Mouse (Mus musculus) hindbrain, postnatal 0 days (tissue): ENCODE data around the gene Got2. TPM values are rescaled to one million over a fixed set of nuclear protein-coding genes. Genes with fewer than 3 reads are reported as not detected.

Experiments
- ATAC-seq: fragments of 200-750 bp; cut with Nextera tagmentation; 2 replicates; pipeline ENCODE4 v1.8.0; 2017; ENCODE audit warnings: mild to moderate bottlenecking, moderate TSS enrichment, moderate library complexity
- DNase-seq: peaks from one replicate; pipeline ENCODE4 v3.0.0-alpha.2; 2015; ENCODE audit warnings: low spot score
- H3K27ac ChIP-seq: fragments of 300-500 bp; sonication (generic); 2 replicates; pipeline ENCODE4 v1.5.1; 2014; ENCODE audit warnings: mild to moderate bottlenecking
- H3K27me3 ChIP-seq: fragments of 300-500 bp; sonication (generic); 2 replicates; pipeline ENCODE4 v1.6.1; 2014; ENCODE audit warnings: low read length, mixed read lengths; ENCODE audit not compliant: insufficient read depth
- H3K36me3 ChIP-seq: fragments of 300-500 bp; sonication (generic); 2 replicates; pipeline ENCODE4 v1.6.1; 2014; ENCODE audit warnings: low read length, mixed read lengths; ENCODE audit not compliant: insufficient read depth
- H3K4me1 ChIP-seq: fragments of 300-500 bp; sonication (generic); 2 replicates; pipeline ENCODE4 v1.6.1; 2014; ENCODE audit warnings: antibody characterized with exemption, low read length, mixed read lengths; ENCODE audit not compliant: insufficient read depth
- H3K4me2 ChIP-seq: fragments of 300-500 bp; sonication (generic); 2 replicates; pipeline ENCODE4 v1.6.1; 2014; ENCODE audit warnings: low read depth, mild to moderate bottlenecking, low read length, moderate library complexity, mixed read lengths
- H3K4me3 ChIP-seq: fragments of 300-500 bp; sonication (generic); 2 replicates; pipeline ENCODE4 v1.5.1; 2014; ENCODE audit warnings: low read length
- H3K9ac ChIP-seq: fragments of 300-500 bp; sonication (generic); replicated peaks from 2 replicates; pipeline ENCODE4 v1.6.1; 2014; ENCODE audit warnings: mild to moderate bottlenecking, low read length, moderate library complexity, mixed read lengths
- H3K9me3 ChIP-seq: fragments of 300-500 bp; sonication (generic); 2 replicates; pipeline ENCODE4 v1.6.1; 2016; ENCODE audit warnings: low read length, mixed read lengths
- CTCF ChIP-seq: IDR thresholded peaks from 2 replicates; pipeline ENCODE4 v1.5.1; 2016; ENCODE audit warnings: antibody characterized with exemption, control low read depth, low read depth
- WGBS: fragments of 180-500 bp; shearing (Covaris S2); extraction: QIAGEN DNeasy Blood & Tissue Kit; methylation state at CpG from one replicate; pipeline ENCODE4 v1.1.7; 2014; 5-methylcytosine and 5-hydroxymethylcytosine counted together
- polyA plus RNA-seq: library from polyadenylated mRNA; unstranded; fragments of >200 nt; fragmentation: Nextera tagmentation; extraction: Ambion mirVana; gene quantifications from 2 replicates; pipeline ENCODE4 v1.2.1, GENCODE M21; 2015
- total RNA-seq: library from RNA; depleted of rRNA; stranded (reverse); fragments of >200 nt; gene quantifications from 2 replicates; pipeline ENCODE4 v1.2.3, GENCODE M21; 2014

Gene Got2
- total and polyA plus RNA-seq, 2 experiments from 2014 or later, result 228 to 243 TPM

DNA sequence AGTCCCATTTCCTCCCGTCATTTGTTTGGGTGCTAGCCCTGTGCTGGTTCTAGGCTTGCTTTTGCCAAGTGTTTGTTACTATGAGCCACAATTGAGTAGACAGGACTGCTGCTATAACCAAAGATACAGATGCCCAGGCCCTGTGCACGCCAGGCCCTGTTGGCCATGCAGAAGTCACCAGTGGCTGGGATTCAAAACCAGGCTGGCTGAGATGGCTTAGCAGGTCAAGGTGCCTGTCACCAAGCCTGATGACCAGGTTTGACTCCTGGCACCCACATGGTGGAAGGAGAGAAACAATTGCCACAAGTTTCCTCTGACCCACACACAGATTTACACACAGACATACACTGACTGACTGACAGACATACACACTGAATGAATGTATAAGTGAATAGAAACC is 38.0 kb downstream of the Got2 start:
- no peaks in the 10 kb centered on the region for H3K9me3 ChIP-seq
- 100% methylated on average over 2 of the region's 2 CpGs for WGBS
- no peak overlapping the region for H3K4me2 ChIP-seq
- no peak for DNase-seq
- no peaks in the 10 kb centered on the region for H3K27me3 ChIP-seq
- ATAC-seq, result no peak
- peaks cover 4% of the 10 kb centered on the region; the same call in 1 of the 2 replicates for H3K36me3 ChIP-seq
- H3K4me3 ChIP-seq, result no peak overlapping the region
- H3K27ac ChIP-seq, result no peak overlapping the region
- TF ChIP-seq CTCF, result no peak
- no peak overlapping the region for H3K9ac ChIP-seq
- H3K4me1 ChIP-seq, result peaks cover 5% of the 10 kb centered on the region; the same call in 1 of the 2 replicates

DNA sequence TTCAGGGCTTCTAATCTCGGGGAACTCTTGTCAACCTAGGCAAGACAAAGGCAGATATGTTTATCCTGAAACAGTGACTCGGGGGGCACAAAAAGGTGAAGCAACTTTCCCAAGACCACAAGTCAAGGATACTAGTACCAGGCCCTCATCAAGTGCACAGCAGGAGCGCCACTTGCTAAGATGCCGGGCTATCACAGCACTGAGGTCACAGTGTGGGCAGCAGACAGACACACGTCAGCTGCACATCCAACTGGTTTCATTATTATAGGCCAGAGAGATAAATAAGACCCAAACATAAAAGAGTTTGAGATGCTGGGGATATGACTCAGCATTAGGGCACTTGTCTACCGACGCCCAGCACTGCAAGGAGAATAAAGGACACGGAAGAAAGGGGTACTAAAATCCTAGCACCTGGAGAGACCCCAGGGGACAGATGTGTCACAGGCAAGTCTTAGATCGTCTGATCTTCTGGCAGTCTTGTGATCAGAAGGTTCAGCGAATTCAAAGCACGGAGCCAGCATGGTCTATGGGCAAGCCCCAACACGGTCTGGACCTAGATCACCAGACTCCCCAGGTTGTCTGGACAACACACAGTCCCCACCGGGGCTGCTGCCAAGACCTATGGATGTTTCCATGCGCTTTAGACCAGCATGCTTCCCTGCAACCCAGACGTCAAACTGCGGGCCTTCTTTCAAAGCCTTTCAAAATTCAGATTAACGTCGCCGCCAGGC is 39.4 kb downstream of the Got2 start:
- Histone ChIP-seq H3K9me3 (no peaks in the 10 kb centered on the region), H3K4me2 (no peak overlapping the region), H3K27me3 (no peaks in the 10 kb centered on the region), H3K9ac (no peak overlapping the region), H3K27ac (no peak overlapping the region), H3K4me1 (peaks cover 5% of the 10 kb centered on the region; the same call in 1 of the 2 replicates), H3K36me3 (peaks cover 13% of the 10 kb centered on the region), H3K4me3 (no peak overlapping the region)
- TF ChIP-seq CTCF, result no peak
- WGBS, result 89% methylated on average over 19 of the region's 19 CpGs
- DNase-seq (no peak), ATAC-seq (no peak)

DNA sequence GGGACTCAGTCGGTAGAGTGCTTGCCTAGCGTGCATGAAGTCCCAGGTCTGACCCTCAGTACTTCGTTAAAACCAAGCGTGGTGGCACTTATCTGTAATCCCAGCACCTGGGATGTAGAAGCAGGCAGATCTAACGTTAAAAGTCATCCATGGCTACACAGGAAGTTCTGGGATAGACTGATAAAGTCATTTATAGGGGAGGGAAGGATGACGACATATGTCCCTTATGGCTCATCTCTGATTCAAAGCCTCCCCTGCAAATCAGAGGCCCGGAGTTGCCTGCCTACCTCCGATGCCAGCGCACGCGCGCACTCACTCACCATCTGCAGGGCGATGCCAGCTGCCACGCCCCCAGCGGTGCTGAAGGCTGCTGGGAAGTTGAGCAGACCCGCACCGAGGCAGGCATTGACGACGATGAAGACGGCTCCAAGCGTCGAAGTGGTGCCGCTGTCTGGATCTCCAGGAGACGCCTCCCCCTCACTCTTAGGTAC is 40.2 kb downstream of the Got2 start:
- DNase-seq, result no peak
- Histone ChIP-seq H3K27me3 (no peaks in the 10 kb centered on the region), H3K36me3 (peaks cover 13% of the 10 kb centered on the region), H3K4me1 (peaks cover 5% of the 10 kb centered on the region; the same call in 1 of the 2 replicates), H3K4me3 (no peak overlapping the region), H3K9me3 (no peaks in the 10 kb centered on the region), H3K4me2 (no peak overlapping the region), H3K9ac (no peak overlapping the region), H3K27ac (no peak overlapping the region)
- 81% methylated on average over 24 of the region's 24 CpGs for WGBS
- no peak for ATAC-seq
- no peak for TF ChIP-seq CTCF

DNA sequence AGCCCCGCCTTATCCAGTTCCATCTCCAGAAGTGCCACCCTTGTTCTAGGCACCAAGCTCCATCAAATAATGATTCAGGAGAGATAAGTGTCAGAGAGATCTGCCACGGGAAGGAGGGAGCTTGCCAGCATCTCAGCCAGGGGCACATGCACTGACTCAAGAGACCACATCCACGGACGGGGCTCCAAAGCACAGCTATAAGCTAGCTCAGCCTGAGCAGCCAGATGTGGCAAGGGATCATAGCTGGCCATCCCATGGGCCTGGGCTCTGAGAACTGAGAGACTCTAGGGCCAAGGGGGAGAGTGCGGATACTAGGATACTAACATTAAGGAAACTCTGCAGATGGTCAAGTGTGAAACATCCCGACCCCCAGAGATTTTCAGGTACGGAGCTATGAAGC is 43.3 kb downstream of the Got2 start:
- peaks cover 25% of the 10 kb centered on the region for H3K36me3 ChIP-seq
- no peak overlapping the region for H3K27ac ChIP-seq
- no peak overlapping the region for H3K4me3 ChIP-seq
- no peaks in the 10 kb centered on the region for H3K4me1 ChIP-seq
- no peak overlapping the region for H3K9ac ChIP-seq
- no peaks in the 10 kb centered on the region for H3K27me3 ChIP-seq
- no peak overlapping the region for H3K4me2 ChIP-seq
- DNase-seq, result no peak
- no peaks in the 10 kb centered on the region for H3K9me3 ChIP-seq
- TF ChIP-seq CTCF, result no peak
- no peak for ATAC-seq
- 93% methylated on average over 7 of the region's 7 CpGs for WGBS

DNA sequence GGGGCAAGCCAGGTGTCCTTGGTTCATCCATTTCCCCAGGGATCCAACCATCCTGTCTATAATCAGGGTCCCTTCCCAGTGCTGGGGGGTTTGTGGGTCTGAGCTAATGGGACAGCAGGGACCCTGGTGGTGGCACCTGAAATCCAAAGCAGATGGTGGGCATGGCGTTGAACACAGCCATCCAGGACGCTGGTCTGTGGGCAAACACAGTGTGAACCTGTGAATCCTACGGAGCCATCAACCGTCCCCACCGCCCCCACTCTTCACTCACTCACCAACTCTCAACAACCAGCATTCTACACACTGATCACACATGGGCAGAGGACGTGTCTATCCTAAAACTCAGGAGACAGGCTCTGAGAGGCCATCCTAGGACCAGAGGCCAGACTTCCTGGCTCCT is 44.4 kb downstream of the Got2 start:
- no peak for TF ChIP-seq CTCF
- Histone ChIP-seq H3K27ac (no peak overlapping the region), H3K9me3 (no peaks in the 10 kb centered on the region), H3K36me3 (peaks cover 25% of the 10 kb centered on the region), H3K4me1 (no peaks in the 10 kb centered on the region), H3K4me2 (no peak overlapping the region), H3K27me3 (no peaks in the 10 kb centered on the region), H3K9ac (no peak overlapping the region), H3K4me3 (no peak overlapping the region)
- no peak for DNase-seq
- ATAC-seq, result no peak
- WGBS, result 97% methylated on average over 6 of the region's 6 CpGs

DNA sequence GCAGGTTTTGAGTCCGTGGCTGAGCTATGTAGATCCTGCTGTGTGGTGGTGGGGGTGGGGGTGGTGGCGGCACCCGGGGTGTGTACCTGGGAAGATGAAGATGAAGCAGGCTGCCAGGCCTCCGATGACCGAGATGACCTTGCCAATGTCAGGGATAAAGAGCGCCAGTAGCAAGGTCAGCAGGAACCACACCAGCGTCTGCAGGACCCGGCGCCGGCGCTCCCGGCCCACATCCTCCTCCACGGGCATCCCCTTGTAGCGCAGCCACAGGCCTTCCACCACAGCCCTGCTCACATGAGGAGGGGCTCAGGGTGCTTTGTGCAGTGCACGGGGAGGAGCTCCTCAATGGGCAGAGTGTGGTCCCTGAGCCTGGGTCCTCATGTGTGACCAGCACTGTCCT is 46.9 kb downstream of the Got2 start:
- no peaks in the 10 kb centered on the region for H3K27me3 ChIP-seq
- WGBS, result 88% methylated on average over 15 of the region's 15 CpGs
- ATAC-seq (no peak), DNase-seq (no peak)
- H3K9ac ChIP-seq, result no peak overlapping the region
- no peak overlapping the region for H3K4me3 ChIP-seq
- H3K27ac ChIP-seq, result no peak overlapping the region
- TF ChIP-seq CTCF, result no peak
- H3K9me3 ChIP-seq, result no peaks in the 10 kb centered on the region
- peaks cover 32% of the 10 kb centered on the region for H3K36me3 ChIP-seq
- no peaks in the 10 kb centered on the region for H3K4me1 ChIP-seq
- no peak overlapping the region for H3K4me2 ChIP-seq

DNA sequence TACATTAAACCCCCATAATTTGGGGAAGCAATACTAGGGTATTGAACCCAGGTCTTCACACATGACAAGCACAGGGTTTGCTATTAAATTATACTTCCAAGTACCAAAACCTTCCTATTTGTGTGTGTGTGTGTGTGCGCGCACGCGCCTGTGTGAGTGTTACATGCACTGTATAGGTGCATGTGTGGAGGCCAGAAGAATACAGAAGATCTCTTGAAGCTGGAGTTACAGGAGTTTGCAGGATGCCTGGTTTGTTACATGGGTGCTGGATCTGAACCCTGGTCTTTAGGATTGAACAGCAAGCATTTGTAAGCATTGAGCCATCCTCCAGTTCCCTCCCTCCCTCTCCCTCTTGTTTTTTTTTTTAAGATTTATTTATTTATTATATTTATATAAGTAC is 49.1 kb downstream of the Got2 start:
- Histone ChIP-seq H3K4me1 (no peaks in the 10 kb centered on the region), H3K9ac (no peak overlapping the region), H3K27ac (no peak overlapping the region), H3K27me3 (no peaks in the 10 kb centered on the region), H3K4me2 (no peak overlapping the region), H3K9me3 (no peaks in the 10 kb centered on the region), H3K36me3 (peaks cover 22% of the 10 kb centered on the region), H3K4me3 (no peak overlapping the region)
- 98% methylated on average over 4 of the region's 4 CpGs for WGBS
- ATAC-seq, result no peak
- TF ChIP-seq CTCF, result no peak
- DNase-seq, result no peak
